Mouse (Mus musculus) left cerebral cortex, adult 8-10 months (tissue): ENCODE data around the gene Kctd5. TPM values are rescaled to one million over a fixed set of nuclear protein-coding genes. Genes with fewer than 3 reads are reported as not detected.
"Not testable (repeated sequence)": the region's sequence is repeated elsewhere in the genome, so short reads cannot be mapped to it uniquely, and the experiment has no call there.

ENCODE experiments used
- DNase-seq, 2 experiments: peaks; one replicate each; pipeline ENCODE4 v3.0.0; 2022; ENCODE audit warnings: low spot score in 2 of 2
- total RNA-seq, 4 experiments: library from RNA; stranded (reverse); gene quantifications; 2 replicates each; pipeline ENCODE4 v1.2.4; 2022

The Kctd5 gene
- total RNA-seq: 10 to 100 TPM; 20.9 to 23.2 (median 21.9) TPM

GRCm38 (mm10) chr17:24072919-24073696 is at the start of gene Kctd5:
Gene Kctd5 (minus strand): TSS chr17:24073485.
- DNase-seq: peak; percentile 89 to 96

GRCm38 (mm10) chr17:24119446-24119845 is 46.2 kb upstream of the Kctd5 start:
- DNase-seq: no peak

GRCm38 (mm10) chr17:24113031-24113430 is 39.7 kb upstream of the Kctd5 start:
- DNase-seq: peak in 1 of 2 experiments; percentile 30

- DNase-seq: no peak
Measured at GRCm38 (mm10) chr17:24111256-24111655, 38.0 kb upstream of the Kctd5 start.

GRCm38 (mm10) chr17:24108896-24109295 is 35.6 kb upstream of the Kctd5 start:
- DNase-seq: peak in 1 of 2 experiments; percentile 66

GRCm38 (mm10) chr17:24105111-24105510 is 31.8 kb upstream of the Kctd5 start:
- DNase-seq: no peak

GRCm38 (mm10) chr17:24098354-24098753 is 25.1 kb upstream of the Kctd5 start:
- DNase-seq: no peak

GRCm38 (mm10) chr17:24090575-24090974 is 17.3 kb upstream of the Kctd5 start:
- DNase-seq: no peak

- DNase-seq: not testable (repeated sequence)
Measured at GRCm38 (mm10) chr17:24086399-24086798, 13.1 kb upstream of the Kctd5 start.

GRCm38 (mm10) chr17:24084593-24084992 is 11.3 kb upstream of the Kctd5 start:
- DNase-seq: no peak

GRCm38 (mm10) chr17:24077101-24077500 is 3.8 kb upstream of the Kctd5 start:
- no peak for DNase-seq

- no peak for DNase-seq
Measured at GRCm38 (mm10) chr17:24069531-24069930, 3.8 kb downstream of the Kctd5 start.

- peak in 1 of 2 experiments; percentile 50 for DNase-seq
Measured at GRCm38 (mm10) chr17:24068271-24068670, 5.0 kb downstream of the Kctd5 start.

GRCm38 (mm10) chr17:24062459-24063155 is 10.7 kb downstream of the Kctd5 start:
- no peak for DNase-seq

- no peak for DNase-seq
Measured at GRCm38 (mm10) chr17:24057730-24058245, 15.5 kb downstream of the Kctd5 start.

- no peak for DNase-seq
Measured at GRCm38 (mm10) chr17:24056636-24057625, 16.4 kb downstream of the Kctd5 start.

GRCm38 (mm10) chr17:24049008-24049407 is 24.3 kb downstream of the Kctd5 start:
- peak in 1 of 2 experiments; percentile 62 for DNase-seq

GRCm38 (mm10) chr17:24048053-24048452 is 25.2 kb downstream of the Kctd5 start:
- no peak for DNase-seq

GRCm38 (mm10) chr17:24046026-24046425 is 27.3 kb downstream of the Kctd5 start:
- DNase-seq: no peak

- no peak for DNase-seq
Measured at GRCm38 (mm10) chr17:24045608-24046007, 27.7 kb downstream of the Kctd5 start.

GRCm38 (mm10) chr17:24044482-24044881 is 28.8 kb downstream of the Kctd5 start:
- DNase-seq: no peak
